Mouse (Mus musculus): ENCODE measurements around the gene Pomgnt2. TPM values are rescaled to one million over a fixed set of nuclear protein-coding genes. Genes with fewer than 3 reads are reported as not detected.

The Pomgnt2 gene
- polyA plus RNA-seq, 1 experiment from 2014 or later, result 10.5 TPM

- Histone ChIP-seq H3K9me3 (ENCODE audit: low read depth, low read length) (no peaks in the 10 kb centered on the region), H3K27me3 (ENCODE audit: insufficient read depth, low read length) (no peaks in the 10 kb centered on the region), H3K9ac (no peak overlapping the region), H3K4me1 (ENCODE audit: insufficient read depth) (no peaks in the 10 kb centered on the region), H3K4me3 (ENCODE audit: low read depth, low read length) (no peak overlapping the region), H3K36me3 (ENCODE audit: insufficient read depth) (no peaks in the 10 kb centered on the region), H3K4me2 (no peak overlapping the region), H3K27ac (ENCODE audit: low read depth) (no peak overlapping the region)
- ATAC-seq (ENCODE audit: insufficient read depth) (no peak), DNase-seq (no peak)
- 53% methylated on average over 1 of the region's 1 CpGs for WGBS
- TF ChIP-seq CTCF (IDR thresholded peaks at IDR 0.05; ENCODE audit: low read depth), result no peak
Measured at GRCm38 (mm10) chr9:121973207-121973606, 23.7 kb downstream of the Pomgnt2 start.

GRCm38 (mm10) chr9:121969841-121970381, 27.0 kb downstream of the Pomgnt2 start:
- H3K27ac ChIP-seq (ENCODE audit: low read depth), result no peak overlapping the region
- no peaks in the 10 kb centered on the region for H3K4me1 ChIP-seq (ENCODE audit: insufficient read depth)
- H3K27me3 ChIP-seq (ENCODE audit: insufficient read depth, low read length), result no peaks in the 10 kb centered on the region
- ATAC-seq (ENCODE audit: insufficient read depth) (no peak), DNase-seq (no peak)
- no peaks in the 10 kb centered on the region for H3K9me3 ChIP-seq (ENCODE audit: low read depth, low read length)
- no peak overlapping the region for H3K4me2 ChIP-seq
- WGBS, result 38% methylated on average over 5 of the region's 5 CpGs
- no peak overlapping the region for H3K9ac ChIP-seq
- no peak for TF ChIP-seq CTCF (IDR thresholded peaks at IDR 0.05; ENCODE audit: low read depth)
- no peak overlapping the region for H3K4me3 ChIP-seq (ENCODE audit: low read depth, low read length)
- no peaks in the 10 kb centered on the region for H3K36me3 ChIP-seq (ENCODE audit: insufficient read depth)

DNA sequence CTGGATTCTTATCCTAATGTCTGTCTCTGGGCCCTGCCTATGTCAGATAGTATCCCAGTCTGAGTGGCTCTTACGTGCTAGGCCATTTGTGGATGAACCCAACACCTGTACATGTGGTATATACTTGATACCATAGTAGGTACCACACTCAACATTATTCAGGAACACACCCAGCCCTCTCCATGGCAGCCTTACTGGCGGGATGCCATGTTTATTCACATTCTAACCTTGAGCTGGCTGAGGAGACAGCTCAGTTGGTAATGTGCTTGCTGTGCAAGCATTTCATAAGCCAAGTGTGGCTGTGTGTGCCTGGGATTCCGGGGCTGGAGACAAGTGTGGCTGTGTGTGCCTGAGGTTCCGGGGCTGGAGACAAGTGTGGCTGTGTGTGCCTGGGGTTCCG, 28.7 kb downstream of the Pomgnt2 start:
- DNase-seq, result peak; percentile 61
- H3K9me3 ChIP-seq (ENCODE audit: low read depth, low read length), result no peaks in the 10 kb centered on the region
- H3K27ac ChIP-seq (ENCODE audit: low read depth), result no peak overlapping the region
- H3K4me1 ChIP-seq (ENCODE audit: insufficient read depth), result no peaks in the 10 kb centered on the region
- no peak overlapping the region for H3K4me3 ChIP-seq (ENCODE audit: low read depth, low read length)
- no peak overlapping the region for H3K4me2 ChIP-seq
- WGBS, result 56% methylated on average over 5 of the region's 5 CpGs
- no peak for TF ChIP-seq CTCF (IDR thresholded peaks at IDR 0.05; ENCODE audit: low read depth)
- H3K36me3 ChIP-seq (ENCODE audit: insufficient read depth), result no peaks in the 10 kb centered on the region
- no peaks in the 10 kb centered on the region for H3K27me3 ChIP-seq (ENCODE audit: insufficient read depth, low read length)
- no peak overlapping the region for H3K9ac ChIP-seq
- ATAC-seq (ENCODE audit: insufficient read depth), result no peak

DNA sequence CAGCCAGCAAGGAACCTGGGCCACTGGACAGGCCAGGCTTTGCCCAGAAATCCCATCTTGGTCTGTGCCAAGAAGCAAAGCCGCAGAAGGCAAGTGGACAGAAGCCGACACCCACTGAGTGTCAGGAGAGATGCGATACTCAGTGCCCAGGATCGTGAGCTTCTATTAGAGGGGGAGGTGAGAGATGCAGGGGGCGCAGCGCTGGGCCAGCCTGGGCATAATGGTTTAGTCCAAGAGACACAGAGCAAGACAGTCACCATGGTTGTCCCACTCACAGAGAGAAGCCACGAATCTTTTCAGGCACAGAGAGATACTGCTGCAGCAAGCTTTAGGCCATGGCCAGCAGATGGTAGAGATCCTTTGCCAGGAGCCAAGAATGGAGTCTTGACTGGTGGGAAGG, 32.0 kb downstream of the Pomgnt2 start:
- no peak for ATAC-seq (ENCODE audit: insufficient read depth)
- H3K4me2 ChIP-seq, result no peak overlapping the region
- no peak overlapping the region for H3K4me3 ChIP-seq (ENCODE audit: low read depth, low read length)
- no peak for TF ChIP-seq CTCF (IDR thresholded peaks at IDR 0.05; ENCODE audit: low read depth)
- no peak overlapping the region for H3K9ac ChIP-seq
- DNase-seq, result no peak
- no peaks in the 10 kb centered on the region for H3K4me1 ChIP-seq (ENCODE audit: insufficient read depth)
- no peak overlapping the region for H3K27ac ChIP-seq (ENCODE audit: low read depth)
- no peaks in the 10 kb centered on the region for H3K36me3 ChIP-seq (ENCODE audit: insufficient read depth)
- no peaks in the 10 kb centered on the region for H3K9me3 ChIP-seq (ENCODE audit: low read depth, low read length)
- WGBS, result 88% methylated on average over 7 of the region's 7 CpGs
- H3K27me3 ChIP-seq (ENCODE audit: insufficient read depth, low read length), result no peaks in the 10 kb centered on the region

DNA sequence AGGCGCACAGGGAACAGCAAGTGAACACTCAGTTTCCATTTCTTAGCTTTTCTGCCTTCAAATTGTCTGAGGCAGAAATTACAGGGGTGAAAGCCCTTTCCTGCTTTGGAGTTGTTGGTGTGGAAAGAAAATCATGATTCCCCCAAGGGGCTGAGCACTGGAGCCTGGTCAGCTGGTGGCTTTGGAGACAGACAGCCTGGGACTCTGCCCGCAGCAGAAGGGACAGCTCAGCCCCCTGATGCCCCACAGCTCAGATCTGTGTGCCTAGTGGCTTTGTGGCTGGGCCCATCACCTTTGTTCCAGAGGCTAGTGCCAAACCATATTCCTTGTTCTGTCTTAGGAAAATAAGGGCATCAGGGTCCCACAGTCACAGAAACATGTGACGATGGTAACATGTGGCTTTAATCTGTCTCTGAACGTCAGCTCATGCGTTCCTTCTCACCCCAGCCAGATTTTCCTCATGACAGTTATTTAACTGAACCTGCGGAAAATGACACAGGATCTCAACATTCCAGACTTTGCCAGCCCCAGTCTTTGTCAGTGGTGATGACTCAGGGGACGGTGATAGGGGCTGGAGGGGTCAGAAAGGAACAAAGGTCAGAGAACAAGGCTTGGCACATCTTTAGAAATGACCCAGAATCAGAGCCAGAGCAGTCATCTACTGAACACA, 36.8 kb downstream of the Pomgnt2 start:
- H3K36me3 ChIP-seq (ENCODE audit: insufficient read depth), result no peaks in the 10 kb centered on the region
- no peak overlapping the region for H3K9ac ChIP-seq
- WGBS, result 36% methylated on average over 7 of the region's 7 CpGs
- no peaks in the 10 kb centered on the region for H3K27me3 ChIP-seq (ENCODE audit: insufficient read depth, low read length)
- H3K9me3 ChIP-seq (ENCODE audit: low read depth, low read length), result no peaks in the 10 kb centered on the region
- H3K4me2 ChIP-seq, result no peak overlapping the region
- ATAC-seq (ENCODE audit: insufficient read depth) (no peak), DNase-seq (no peak)
- no peak overlapping the region for H3K4me3 ChIP-seq (ENCODE audit: low read depth, low read length)
- TF ChIP-seq CTCF (IDR thresholded peaks at IDR 0.05; ENCODE audit: low read depth), result no peak
- H3K27ac ChIP-seq (ENCODE audit: low read depth), result no peak overlapping the region
- H3K4me1 ChIP-seq (ENCODE audit: insufficient read depth), result no peaks in the 10 kb centered on the region

DNA sequence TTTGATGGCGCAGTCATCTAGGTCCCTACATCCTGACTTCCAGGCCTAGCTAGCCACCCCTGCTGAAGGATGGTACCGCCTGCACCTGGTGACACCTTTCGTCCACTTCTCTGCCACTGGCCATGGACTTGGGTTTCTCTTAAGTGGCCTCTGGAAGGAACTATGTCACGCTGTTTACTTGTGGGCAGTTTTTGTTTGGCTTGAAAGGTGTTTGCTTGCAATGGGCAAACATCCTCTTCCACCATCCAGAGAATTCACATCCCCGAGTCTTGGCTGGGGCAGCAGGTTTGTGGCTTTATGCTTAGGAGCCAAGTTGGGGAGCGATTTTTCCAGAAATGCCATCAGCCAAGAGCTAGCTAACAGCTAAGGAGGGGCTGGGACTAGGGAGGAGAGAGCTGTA, 44.3 kb downstream of the Pomgnt2 start:
- TF ChIP-seq CTCF (IDR thresholded peaks at IDR 0.05; ENCODE audit: low read depth), result no peak
- WGBS, result 76% methylated on average over 6 of the region's 6 CpGs
- no peak for ATAC-seq (ENCODE audit: insufficient read depth)

DNA sequence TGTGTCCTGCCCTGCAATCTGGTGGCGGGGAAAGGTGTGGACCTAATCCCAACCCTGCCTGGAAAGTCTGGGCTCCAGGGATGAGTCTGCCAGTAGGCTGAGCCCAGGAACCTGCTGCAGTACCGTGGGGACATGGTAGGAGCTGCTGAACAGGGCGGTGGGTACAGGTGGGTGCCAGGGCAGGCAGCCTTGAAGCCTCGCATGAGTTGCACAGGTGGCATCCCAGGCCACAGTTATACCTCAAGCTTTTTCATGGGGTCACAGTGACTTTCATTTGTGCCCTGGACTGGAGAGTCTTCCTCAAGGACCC, 45.8 kb downstream of the Pomgnt2 start:
- no peaks in the 10 kb centered on the region for H3K36me3 ChIP-seq (ENCODE audit: insufficient read depth)
- peak overlapping the region; percentile 34 for H3K4me3 ChIP-seq (ENCODE audit: low read depth, low read length)
- H3K27ac ChIP-seq (ENCODE audit: low read depth), result peak overlapping the region; percentile 80; the same call in 1 of the 2 replicates
- H3K4me1 ChIP-seq (ENCODE audit: insufficient read depth), result peaks cover 7% of the 10 kb centered on the region; the same call in 1 of the 2 replicates
- ATAC-seq (ENCODE audit: insufficient read depth) (no peak; the same call in 1 of the 2 replicates), DNase-seq (no peak)
- peak overlapping the region; percentile 58 for H3K4me2 ChIP-seq
- H3K9me3 ChIP-seq (ENCODE audit: low read depth, low read length), result no peaks in the 10 kb centered on the region
- no peak for TF ChIP-seq CTCF (IDR thresholded peaks at IDR 0.05; ENCODE audit: low read depth)
- H3K9ac ChIP-seq, result peak overlapping the region; percentile 43
- no peaks in the 10 kb centered on the region for H3K27me3 ChIP-seq (ENCODE audit: insufficient read depth, low read length)
- WGBS, result 22% methylated on average over 4 of the region's 4 CpGs

More for the DNA sequence above, 44.3 kb downstream of the Pomgnt2 start:
- Histone ChIP-seq H3K4me2 (no peak overlapping the region), H3K27me3 (ENCODE audit: insufficient read depth, low read length) (no peaks in the 10 kb centered on the region), H3K9ac (no peak overlapping the region), H3K36me3 (ENCODE audit: insufficient read depth) (no peaks in the 10 kb centered on the region), H3K4me1 (ENCODE audit: insufficient read depth) (peaks cover 7% of the 10 kb centered on the region; the same call in 1 of the 2 replicates), H3K4me3 (ENCODE audit: low read depth, low read length) (no peak overlapping the region), H3K9me3 (ENCODE audit: low read depth, low read length) (no peaks in the 10 kb centered on the region), H3K27ac (ENCODE audit: low read depth) (no peak overlapping the region)
- no peak for DNase-seq
